Mouse (Mus musculus) lung, adult 18-20 months (tissue): Measurements from ENCODE around the gene H2al2b.
"Not testable (repeated sequence)": the region's sequence is repeated elsewhere in the genome, so short reads cannot be mapped to it uniquely, and the experiment has no call there.

ENCODE experiments used
- DNase-seq, 2 experiments: peaks; one replicate each; pipeline ENCODE4 v3.0.0; 2022; ENCODE audit warnings: mixed read lengths in 2 of 2

Gene H2al2b

DNA sequence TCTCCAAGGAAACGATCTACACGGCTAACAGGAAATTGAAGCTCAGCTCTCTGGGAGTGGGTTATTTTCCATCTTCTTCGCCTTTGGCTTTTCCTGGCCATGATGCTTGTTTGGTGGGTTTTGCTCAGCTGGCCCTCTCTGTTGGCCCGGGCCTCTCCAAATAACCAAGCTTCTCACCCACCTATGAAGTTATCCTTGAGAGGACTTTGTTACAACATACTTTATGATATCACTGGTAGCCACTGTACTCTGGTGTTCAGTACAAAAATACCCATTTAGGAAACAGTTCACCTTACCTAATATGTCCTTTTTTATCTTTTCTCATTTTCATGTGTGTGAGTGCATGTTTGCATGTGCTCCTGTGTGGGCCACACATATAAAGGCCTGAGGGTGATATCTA, at the start of gene H2al2b:
Gene H2al2b (minus strand): TSS at position 101 of the 400 bp plus-strand sequence.
- DNase-seq = not testable (repeated sequence)
